Mouse (Mus musculus): ENCODE results near the gene Ubr2. TPM values are rescaled to one million over a fixed set of nuclear protein-coding genes. Genes with fewer than 3 reads are reported as not detected.

Gene Ubr2
- 8.5 and 10.9 TPM in 2 replicates for polyA plus RNA-seq (2012)

GRCm38 (mm10) chr17:47009898-47010721 is at the start of gene Ubr2:
Ubr2 (minus strand) TSS chr17:47010556.

DNA sequence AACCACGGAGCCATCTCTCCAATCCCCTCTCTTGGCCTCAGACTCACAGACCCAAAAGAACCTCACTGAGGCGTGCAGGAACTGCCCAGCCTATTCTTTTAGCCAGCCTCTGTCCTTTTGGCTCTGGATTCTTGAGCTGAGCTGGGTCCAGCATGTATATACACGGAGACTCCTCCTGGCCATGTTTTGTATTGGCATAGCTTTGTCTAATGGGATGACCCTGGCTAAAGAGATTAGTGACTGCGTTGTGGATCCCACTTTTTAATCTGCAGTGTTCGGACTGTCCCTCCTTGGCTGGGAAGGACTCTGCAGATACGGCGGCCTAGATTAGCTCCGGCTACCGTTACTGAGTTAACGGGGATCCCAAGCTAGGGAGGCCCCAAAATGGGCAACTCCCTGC is 100.2 kb downstream of the Ubr2 start, which contains the start of gene Prph2:
Gene Prph2, plus strand, starts transcription at position 274 of the 400 bp plus-strand sequence.

DNA sequence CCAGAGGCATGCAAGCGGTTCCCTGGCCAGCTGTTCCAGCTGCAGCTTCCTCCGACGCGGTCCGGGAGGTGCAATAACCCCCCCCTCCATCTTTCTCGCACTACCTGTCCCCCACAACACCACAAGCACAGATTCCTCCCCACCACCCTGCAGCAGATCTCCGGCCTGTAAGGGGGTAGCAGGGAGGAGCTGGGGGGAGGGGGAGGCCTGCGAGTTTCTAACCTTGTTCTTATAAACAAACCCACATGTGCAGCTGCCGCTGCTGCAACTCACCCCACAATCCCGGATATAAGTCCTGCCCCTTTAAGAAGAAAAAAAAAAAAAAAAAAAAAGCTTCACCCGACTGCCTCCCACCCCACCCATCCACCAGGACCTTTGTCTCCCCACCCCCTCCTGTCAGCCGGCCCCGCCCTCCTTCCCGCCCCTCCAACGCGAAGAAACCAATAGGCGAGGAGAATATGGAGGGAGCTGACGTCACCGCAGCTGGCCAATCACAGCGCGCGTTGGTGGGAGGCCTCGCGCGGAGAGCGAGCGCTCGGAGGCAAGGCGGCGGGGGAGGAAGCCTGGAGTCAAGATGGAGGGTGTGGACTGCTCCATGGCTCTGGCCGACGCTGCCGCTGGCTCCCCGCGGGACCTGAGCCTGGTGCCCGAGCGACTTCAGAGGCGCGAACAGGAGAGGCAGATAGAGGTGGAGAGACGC is 120.1 kb downstream of the Ubr2 start, which contains the start of gene Tbcc:
Gene Tbcc, plus strand, starts transcription at position 569 of the 700 bp plus-strand sequence.

Other genes starting within 250 kb of the Ubr2 start
- 0.25 TPM in 1 of 2 replicates, not detected in the other for gene Ptcra, start 246.8 kb downstream of the Ubr2 start, polyA plus RNA-seq (2012)
- gene 2310039H08Rik, start 237.9 kb downstream of the Ubr2 start, polyA plus RNA-seq (2012), result 143 and 146 TPM in 2 replicates
- gene Rpl7l1, start 227.9 kb downstream of the Ubr2 start, polyA plus RNA-seq (2012), result 7.7 and 8.4 TPM in 2 replicates
- 10.2 and 11.5 TPM in 2 replicates for gene Bicral, start 152.1 kb downstream of the Ubr2 start, polyA plus RNA-seq (2012)
- 26.7 and 30.1 TPM in 2 replicates for gene Tbcc, start 119.9 kb downstream of the Ubr2 start, polyA plus RNA-seq (2012)
- not detected in 2 replicates for gene Prph2, start 100.1 kb downstream of the Ubr2 start, polyA plus RNA-seq (2012)